Mouse (Mus musculus): Measurements from ENCODE around the gene Ewsr1. TPM values are rescaled to one million over a fixed set of nuclear protein-coding genes. Genes with fewer than 3 reads are reported as not detected.

The Ewsr1 gene
- polyA plus RNA-seq, 1 experiment from 2014 or later, result 283 TPM

GRCm38 (mm10) chr11:5102384-5102783 is 3.3 kb upstream of the Ewsr1 start:
- peaks cover 12% of the 10 kb centered on the region; the same call in 1 of the 2 replicates for H3K36me3 ChIP-seq (ENCODE audit: control insufficient read depth, insufficient read depth, low read length)
- ATAC-seq (ENCODE audit: low read depth), result no peak
- WGBS, result 85% methylated on average over 7 of the region's 7 CpGs

GRCm38 (mm10) chr11:5101641-5102040 is 2.6 kb upstream of the Ewsr1 start:
- WGBS, result 75% methylated on average over 6 of the region's 6 CpGs
- H3K36me3 ChIP-seq (ENCODE audit: control insufficient read depth, insufficient read depth, low read length), result peaks cover 12% of the 10 kb centered on the region; the same call in 1 of the 2 replicates
- H3K27me3 ChIP-seq (replicated peaks; ENCODE audit: control insufficient read depth, insufficient read depth, low read length), result no peaks in the 10 kb centered on the region
- ATAC-seq (ENCODE audit: low read depth), result no peak
- H3K4me3 ChIP-seq (ENCODE audit: low read depth, low read length), result no peak overlapping the region
- peaks cover 12% of the 10 kb centered on the region for H3K4me1 ChIP-seq (ENCODE audit: control insufficient read depth, insufficient read depth, low read length)
- H3K9me3 ChIP-seq (ENCODE audit: control insufficient read depth, low read length), result no peaks in the 10 kb centered on the region
- H3K9ac ChIP-seq (ENCODE audit: low read depth, low read length), result no peak overlapping the region
- DNase-seq (ENCODE audit: low spot score), result no peak
- H3K27ac ChIP-seq (replicated peaks; ENCODE audit: low read depth, low read length), result no peak overlapping the region
- no peak overlapping the region for H3K4me2 ChIP-seq (ENCODE audit: low read depth, low read length)

More at GRCm38 (mm10) chr11:5102384-5102783, 3.3 kb upstream of the Ewsr1 start:
- Histone ChIP-seq H3K4me2 (ENCODE audit: low read depth, low read length) (no peak overlapping the region), H3K9ac (ENCODE audit: low read depth, low read length) (no peak overlapping the region), H3K27ac (replicated peaks; ENCODE audit: low read depth, low read length) (no peak overlapping the region), H3K9me3 (ENCODE audit: control insufficient read depth, low read length) (no peaks in the 10 kb centered on the region), H3K4me3 (ENCODE audit: low read depth, low read length) (no peak overlapping the region), H3K27me3 (replicated peaks; ENCODE audit: control insufficient read depth, insufficient read depth, low read length) (no peaks in the 10 kb centered on the region), H3K4me1 (ENCODE audit: control insufficient read depth, insufficient read depth, low read length) (peaks cover 7% of the 10 kb centered on the region; the same call in 1 of the 2 replicates)
- DNase-seq (ENCODE audit: low spot score), result no peak

DNA sequence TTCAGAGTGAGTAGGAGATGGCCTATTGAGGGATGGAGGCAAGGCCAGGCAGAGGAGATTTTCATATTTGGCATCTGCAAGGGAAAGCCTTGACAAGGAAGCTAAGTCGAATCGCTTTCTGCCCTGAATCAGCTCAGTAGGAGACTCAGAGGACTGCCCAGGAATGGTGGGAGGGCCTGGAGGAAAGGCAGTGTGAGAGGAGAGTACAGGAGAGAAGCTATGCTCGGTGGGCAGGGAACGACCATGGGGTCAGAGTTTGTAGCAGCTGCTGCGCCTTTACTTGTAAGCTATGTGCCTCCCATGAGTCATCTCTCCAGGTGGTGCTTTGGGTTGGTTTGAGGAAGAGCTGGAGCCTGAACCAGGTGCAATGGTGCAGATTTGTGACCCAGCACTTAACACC is 1.7 kb upstream of the Ewsr1 start:
- H3K4me2 ChIP-seq (ENCODE audit: low read depth, low read length), result peak overlapping the region; percentile 88
- no peak overlapping the region for H3K27ac ChIP-seq (replicated peaks; ENCODE audit: low read depth, low read length)
- H3K9ac ChIP-seq (ENCODE audit: low read depth, low read length), result peak overlapping the region; percentile 98; the same call in 1 of the 2 replicates

GRCm38 (mm10) chr11:5100283-5100682 is 1.2 kb upstream of the Ewsr1 start:
- Histone ChIP-seq H3K9me3 (ENCODE audit: control insufficient read depth, low read length) (no peaks in the 10 kb centered on the region), H3K4me3 (ENCODE audit: low read depth, low read length) (peak overlapping the region; percentile 91), H3K9ac (ENCODE audit: low read depth, low read length) (peak overlapping the region; percentile 98), H3K27ac (replicated peaks; ENCODE audit: low read depth, low read length) (peak overlapping the region; percentile 98), H3K27me3 (replicated peaks; ENCODE audit: control insufficient read depth, insufficient read depth, low read length) (no peaks in the 10 kb centered on the region), H3K36me3 (ENCODE audit: control insufficient read depth, insufficient read depth, low read length) (peaks cover 12% of the 10 kb centered on the region; the same call in 1 of the 2 replicates), H3K4me2 (ENCODE audit: low read depth, low read length) (peak overlapping the region; percentile 88), H3K4me1 (ENCODE audit: control insufficient read depth, insufficient read depth, low read length) (peaks cover 20% of the 10 kb centered on the region)
- DNase-seq (ENCODE audit: low spot score) (no peak), ATAC-seq (ENCODE audit: low read depth) (no peak)
- WGBS, result 2% methylated on average over 7 of the region's 7 CpGs

More for the DNA sequence above, 1.7 kb upstream of the Ewsr1 start:
- Histone ChIP-seq H3K4me3 (ENCODE audit: low read depth, low read length) (peak overlapping the region; percentile 91), H3K9me3 (ENCODE audit: control insufficient read depth, low read length) (no peaks in the 10 kb centered on the region), H3K4me1 (ENCODE audit: control insufficient read depth, insufficient read depth, low read length) (peaks cover 19% of the 10 kb centered on the region), H3K27me3 (replicated peaks; ENCODE audit: control insufficient read depth, insufficient read depth, low read length) (no peaks in the 10 kb centered on the region), H3K36me3 (ENCODE audit: control insufficient read depth, insufficient read depth, low read length) (peaks cover 12% of the 10 kb centered on the region; the same call in 1 of the 2 replicates)
- DNase-seq (ENCODE audit: low spot score) (no peak), ATAC-seq (ENCODE audit: low read depth) (no peak)
- WGBS, result 31% methylated on average over 5 of the region's 5 CpGs

- Histone ChIP-seq H3K27me3 (replicated peaks; ENCODE audit: control insufficient read depth, insufficient read depth, low read length) (no peaks in the 10 kb centered on the region), H3K4me2 (ENCODE audit: low read depth, low read length) (peak overlapping the region; percentile 88), H3K27ac (replicated peaks; ENCODE audit: low read depth, low read length) (peak overlapping the region; percentile 98), H3K9ac (ENCODE audit: low read depth, low read length) (peak overlapping the region; percentile 98), H3K4me1 (ENCODE audit: control insufficient read depth, insufficient read depth, low read length) (peaks cover 20% of the 10 kb centered on the region), H3K4me3 (ENCODE audit: low read depth, low read length) (peak overlapping the region; percentile 91), H3K9me3 (ENCODE audit: control insufficient read depth, low read length) (no peaks in the 10 kb centered on the region), H3K36me3 (ENCODE audit: control insufficient read depth, insufficient read depth, low read length) (peaks cover 7% of the 10 kb centered on the region; the same call in 1 of the 2 replicates)
- DNase-seq (ENCODE audit: low spot score) (peak; percentile 95), ATAC-seq (ENCODE audit: low read depth) (peak; percentile 80)
- WGBS, result under 1% methylated on average over 19 of the region's 31 CpGs
These were observed 614 bp upstream of the Ewsr1 start for GRCm38 (mm10) chr11:5099576-5100183.

- Histone ChIP-seq H3K27me3 (replicated peaks; ENCODE audit: control insufficient read depth, insufficient read depth, low read length) (no peaks in the 10 kb centered on the region), H3K4me3 (ENCODE audit: low read depth, low read length) (peak overlapping the region; percentile 91), H3K27ac (replicated peaks; ENCODE audit: low read depth, low read length) (peak overlapping the region; percentile 98), H3K36me3 (ENCODE audit: control insufficient read depth, insufficient read depth, low read length) (peaks cover 9% of the 10 kb centered on the region; the same call in 1 of the 2 replicates), H3K9ac (ENCODE audit: low read depth, low read length) (peak overlapping the region; percentile 98), H3K4me1 (ENCODE audit: control insufficient read depth, insufficient read depth, low read length) (peaks cover 20% of the 10 kb centered on the region), H3K4me2 (ENCODE audit: low read depth, low read length) (peak overlapping the region; percentile 81), H3K9me3 (ENCODE audit: control insufficient read depth, low read length) (no peaks in the 10 kb centered on the region)
- WGBS, result under 1% methylated on average over 39 of the region's 44 CpGs
- ATAC-seq (ENCODE audit: low read depth), result no peak; the same call in 1 of the 2 replicates
- DNase-seq (ENCODE audit: low spot score), result peak; percentile 31
These were observed 881 bp downstream of the Ewsr1 start for GRCm38 (mm10) chr11:5098035-5098735.

DNA sequence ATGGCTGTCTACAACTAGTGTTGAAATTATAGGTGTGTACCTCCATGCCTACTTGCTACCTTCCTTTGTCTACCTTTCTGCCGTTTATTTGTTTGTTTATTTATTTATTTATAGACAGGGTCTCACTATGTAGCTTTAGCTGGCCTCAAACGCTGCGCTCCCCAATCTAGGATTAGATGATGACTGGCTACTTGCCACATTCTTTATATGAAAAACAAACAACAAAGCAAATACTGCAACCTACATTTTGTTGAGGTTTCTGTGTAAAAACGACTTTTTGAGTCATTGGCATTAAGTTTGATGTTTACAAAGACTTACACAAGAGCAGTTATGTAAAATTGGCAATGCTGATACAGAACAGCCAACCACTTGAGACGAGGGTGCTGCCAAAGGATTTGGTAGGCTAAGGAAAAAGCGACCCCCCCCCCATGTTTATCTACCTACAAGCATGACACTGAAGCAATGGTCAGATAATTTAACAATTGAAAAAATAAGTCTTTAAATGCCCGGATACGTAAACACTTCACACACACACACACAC is 2.5 kb downstream of the Ewsr1 start:
- Histone ChIP-seq H3K27ac (replicated peaks; ENCODE audit: low read depth, low read length) (no peak overlapping the region), H3K9ac (ENCODE audit: low read depth, low read length) (peak overlapping the region; percentile 98; the same call in 1 of the 2 replicates), H3K4me3 (ENCODE audit: low read depth, low read length) (peak overlapping the region; percentile 91), H3K27me3 (replicated peaks; ENCODE audit: control insufficient read depth, insufficient read depth, low read length) (no peaks in the 10 kb centered on the region), H3K4me1 (ENCODE audit: control insufficient read depth, insufficient read depth, low read length) (peaks cover 20% of the 10 kb centered on the region), H3K4me2 (ENCODE audit: low read depth, low read length) (peak overlapping the region; percentile 81), H3K9me3 (ENCODE audit: control insufficient read depth, low read length) (no peaks in the 10 kb centered on the region), H3K36me3 (ENCODE audit: control insufficient read depth, insufficient read depth, low read length) (peaks cover 20% of the 10 kb centered on the region)
- ATAC-seq (ENCODE audit: low read depth), result no peak
- 64% methylated on average over 8 of the region's 8 CpGs for WGBS
- no peak for DNase-seq (ENCODE audit: low spot score)

DNA sequence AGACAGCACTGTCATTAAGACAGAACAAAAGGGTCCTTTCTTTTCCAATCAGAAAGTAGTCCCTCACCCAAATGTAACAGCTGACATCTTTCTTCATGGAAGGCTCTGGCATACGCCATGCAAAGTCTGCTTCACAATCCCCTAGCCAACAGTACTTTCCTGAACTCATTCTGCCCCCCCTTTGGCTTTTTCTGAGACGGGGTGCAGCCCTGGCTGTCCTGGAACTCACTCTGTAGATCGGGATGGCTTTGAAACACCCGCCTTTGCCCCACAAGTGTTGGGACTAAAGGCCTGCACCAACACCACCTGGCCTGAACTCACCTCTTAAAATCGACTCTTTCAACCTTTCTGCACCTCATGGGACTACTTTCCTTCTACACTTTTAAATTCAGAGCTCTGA is 3.2 kb downstream of the Ewsr1 start:
- no peak overlapping the region for H3K27ac ChIP-seq (replicated peaks; ENCODE audit: low read depth, low read length)
- peak overlapping the region; percentile 81; the same call in 1 of the 2 replicates for H3K4me2 ChIP-seq (ENCODE audit: low read depth, low read length)
- peaks cover 19% of the 10 kb centered on the region for H3K4me1 ChIP-seq (ENCODE audit: control insufficient read depth, insufficient read depth, low read length)
- WGBS, result 79% methylated on average over 5 of the region's 5 CpGs
- no peak for DNase-seq (ENCODE audit: low spot score)
- H3K36me3 ChIP-seq (ENCODE audit: control insufficient read depth, insufficient read depth, low read length), result peaks cover 27% of the 10 kb centered on the region
- H3K9me3 ChIP-seq (ENCODE audit: control insufficient read depth, low read length), result no peaks in the 10 kb centered on the region
- H3K9ac ChIP-seq (ENCODE audit: low read depth, low read length), result no peak overlapping the region
- H3K27me3 ChIP-seq (replicated peaks; ENCODE audit: control insufficient read depth, insufficient read depth, low read length), result no peaks in the 10 kb centered on the region
- ATAC-seq (ENCODE audit: low read depth), result no peak
- no peak overlapping the region for H3K4me3 ChIP-seq (ENCODE audit: low read depth, low read length)
